Mouse (Mus musculus) forebrain, embryonic 16.5 days (tissue): Measurements from ENCODE around the gene 4921504E06Rik. TPM values are rescaled to one million over a fixed set of nuclear protein-coding genes. Genes with fewer than 3 reads are reported as not detected.

ENCODE experiments used
- ATAC-seq: fragments of 200-750 bp; cut with Nextera tagmentation; 2 replicates; pipeline ENCODE4 v1.8.0; 2017; ENCODE audit warnings: mild to moderate bottlenecking, moderate library complexity
- H3K27ac ChIP-seq: fragments of 300-500 bp; sonication (generic); 2 replicates; pipeline ENCODE4 v1.5.1; 2014; ENCODE audit warnings: low read length, control low read depth
- H3K27me3 ChIP-seq: fragments of 300-500 bp; sonication (generic); replicated peaks from 2 replicates; pipeline ENCODE4 v1.6.1; 2014; ENCODE audit warnings: low read length; ENCODE audit not compliant: control insufficient read depth, insufficient read depth
- H3K36me3 ChIP-seq: fragments of 300-500 bp; sonication (generic); 2 replicates; pipeline ENCODE4 v1.6.1; 2014; ENCODE audit not compliant: control insufficient read depth, insufficient read depth
- H3K4me1 ChIP-seq: fragments of 300-500 bp; sonication (generic); replicated peaks from 2 replicates; pipeline ENCODE4 v1.6.1; 2014; ENCODE audit warnings: low read length; ENCODE audit not compliant: control insufficient read depth, insufficient read depth
- H3K4me2 ChIP-seq: fragments of 300-500 bp; sonication (generic); 2 replicates; pipeline ENCODE4 v1.6.1; 2014; ENCODE audit warnings: mild to moderate bottlenecking, low read length, control low read depth
- H3K4me3 ChIP-seq: fragments of 300-500 bp; sonication (generic); replicated peaks from 2 replicates; pipeline ENCODE4 v1.5.1; 2014; ENCODE audit warnings: mild to moderate bottlenecking, low read length, control low read depth
- H3K9ac ChIP-seq: fragments of 300-500 bp; sonication (generic); replicated peaks from 2 replicates; pipeline ENCODE4 v1.6.1; 2014; ENCODE audit warnings: low read depth, low read length, control low read depth
- H3K9me3 ChIP-seq: fragments of 300-500 bp; sonication (generic); 2 replicates; pipeline ENCODE4 v1.6.1; 2016; ENCODE audit warnings: low read length; ENCODE audit not compliant: control insufficient read depth
- WGBS: fragments of 180-500 bp; shearing (Covaris S2); extraction: QIAGEN DNeasy Blood & Tissue Kit; methylation state at CpG from one replicate; pipeline ENCODE4 v1.1.7; 2014; 5-methylcytosine and 5-hydroxymethylcytosine counted together
- polyA plus RNA-seq: library from polyadenylated mRNA; unstranded; fragments of >200 nt; fragmentation: Nextera tagmentation; extraction: Ambion mirVana; gene quantifications from 2 replicates; pipeline ENCODE4 v1.2.1, GENCODE M21; 2015

Gene 4921504E06Rik
- polyA plus RNA-seq, 1 experiment from 2014 or later = not detected

GRCm38 (mm10) chr2:19444346-19444745 lies 109.4 kb downstream of the 4921504E06Rik start:
- no peak overlapping the region for H3K4me3 ChIP-seq
- 2% methylated on average over 9 of the region's 9 CpGs for WGBS
- no peak for ATAC-seq

DNA sequence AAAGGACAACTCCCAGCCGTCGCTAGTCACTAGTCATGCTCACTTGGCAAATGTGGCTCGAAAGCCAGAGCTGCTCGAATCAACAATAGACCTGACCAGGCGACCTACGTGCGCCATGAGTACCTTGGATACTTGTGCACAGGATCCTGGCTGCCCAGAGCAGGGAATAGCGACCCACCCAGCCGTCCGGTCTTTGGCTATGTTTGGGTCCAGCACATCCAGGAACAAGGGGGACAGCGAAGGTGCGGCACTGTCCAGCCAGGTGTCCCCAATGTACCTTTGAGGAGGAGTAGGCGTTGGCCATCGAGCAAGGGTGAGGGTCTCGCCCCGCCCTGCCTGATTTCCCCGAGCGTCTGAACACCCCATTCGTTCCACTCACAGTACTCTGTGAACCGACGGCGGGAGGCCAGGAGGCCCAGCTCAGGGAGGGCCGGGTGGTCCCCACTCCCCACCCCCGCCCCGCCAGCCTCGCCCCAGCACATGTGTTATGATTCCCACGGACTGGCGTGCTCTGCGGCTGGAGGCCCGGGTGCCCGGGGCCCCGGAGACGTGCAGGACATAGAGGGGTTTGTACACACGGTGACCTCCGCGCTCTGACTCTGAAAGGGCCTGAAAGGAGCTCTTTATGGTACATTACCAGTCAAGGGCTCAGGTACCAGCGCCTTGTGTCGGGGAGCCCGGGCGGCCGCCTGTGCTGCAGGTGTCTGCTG lies 121.9 kb downstream of the 4921504E06Rik start:
- Histone ChIP-seq H3K27me3 (peaks cover 62% of the 10 kb centered on the region), H3K9ac (no peak overlapping the region), H3K4me2 (no peak overlapping the region), H3K27ac (no peak overlapping the region), H3K4me3 (no peak overlapping the region), H3K4me1 (peaks cover 22% of the 10 kb centered on the region), H3K36me3 (no peaks in the 10 kb centered on the region), H3K9me3 (no peaks in the 10 kb centered on the region)
- WGBS = 2% methylated on average over 41 of the region's 41 CpGs
- ATAC-seq = peak; percentile 31

More at GRCm38 (mm10) chr2:19444346-19444745, 109.4 kb downstream of the 4921504E06Rik start:
- Histone ChIP-seq H3K27ac (no peak overlapping the region), H3K9me3 (no peaks in the 10 kb centered on the region), H3K9ac (no peak overlapping the region), H3K27me3 (peaks cover 80% of the 10 kb centered on the region), H3K4me1 (peaks cover 24% of the 10 kb centered on the region), H3K4me2 (no peak overlapping the region), H3K36me3 (no peaks in the 10 kb centered on the region)

DNA sequence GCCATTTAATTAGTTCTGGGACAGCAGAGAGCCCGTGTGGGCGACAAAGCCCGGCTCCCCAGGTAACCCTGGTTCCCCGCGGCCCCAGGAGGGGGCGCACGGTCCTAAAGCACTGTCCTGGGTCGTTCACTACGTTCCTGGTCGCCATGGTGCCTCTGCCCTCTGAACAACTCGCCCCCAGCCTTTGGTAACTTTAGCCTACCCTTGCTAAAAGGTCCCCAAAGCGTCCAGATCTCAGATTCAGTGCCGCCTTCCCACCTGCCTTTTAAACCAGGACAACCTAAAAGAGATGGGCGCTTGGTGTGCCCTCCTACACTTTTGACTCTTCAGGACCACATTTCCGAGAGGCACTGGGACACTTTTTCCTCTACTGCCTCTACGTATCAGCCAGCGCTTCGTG lies 122.5 kb downstream of the 4921504E06Rik start:
- Histone ChIP-seq H3K27me3 (peaks cover 66% of the 10 kb centered on the region), H3K36me3 (no peaks in the 10 kb centered on the region), H3K4me1 (peaks cover 22% of the 10 kb centered on the region), H3K4me2 (peak overlapping the region; percentile 50), H3K27ac (no peak overlapping the region), H3K9me3 (no peaks in the 10 kb centered on the region), H3K4me3 (peak overlapping the region; percentile 30), H3K9ac (no peak overlapping the region)
- peak; percentile 67 for ATAC-seq
- WGBS = under 1% methylated on average over 18 of the region's 18 CpGs

GRCm38 (mm10) chr2:19430746-19431145 lies 123.0 kb downstream of the 4921504E06Rik start:
- peak overlapping the region; percentile 50 for H3K4me2 ChIP-seq
- H3K27ac ChIP-seq = no peak overlapping the region
- no peaks in the 10 kb centered on the region for H3K9me3 ChIP-seq
- H3K9ac ChIP-seq = no peak overlapping the region
- H3K4me1 ChIP-seq = peaks cover 22% of the 10 kb centered on the region
- H3K4me3 ChIP-seq = peak overlapping the region; percentile 30
- peaks cover 64% of the 10 kb centered on the region for H3K27me3 ChIP-seq
- no peaks in the 10 kb centered on the region for H3K36me3 ChIP-seq
- peak; percentile 45 for ATAC-seq
- WGBS = under 1% methylated on average over 33 of the region's 33 CpGs

DNA sequence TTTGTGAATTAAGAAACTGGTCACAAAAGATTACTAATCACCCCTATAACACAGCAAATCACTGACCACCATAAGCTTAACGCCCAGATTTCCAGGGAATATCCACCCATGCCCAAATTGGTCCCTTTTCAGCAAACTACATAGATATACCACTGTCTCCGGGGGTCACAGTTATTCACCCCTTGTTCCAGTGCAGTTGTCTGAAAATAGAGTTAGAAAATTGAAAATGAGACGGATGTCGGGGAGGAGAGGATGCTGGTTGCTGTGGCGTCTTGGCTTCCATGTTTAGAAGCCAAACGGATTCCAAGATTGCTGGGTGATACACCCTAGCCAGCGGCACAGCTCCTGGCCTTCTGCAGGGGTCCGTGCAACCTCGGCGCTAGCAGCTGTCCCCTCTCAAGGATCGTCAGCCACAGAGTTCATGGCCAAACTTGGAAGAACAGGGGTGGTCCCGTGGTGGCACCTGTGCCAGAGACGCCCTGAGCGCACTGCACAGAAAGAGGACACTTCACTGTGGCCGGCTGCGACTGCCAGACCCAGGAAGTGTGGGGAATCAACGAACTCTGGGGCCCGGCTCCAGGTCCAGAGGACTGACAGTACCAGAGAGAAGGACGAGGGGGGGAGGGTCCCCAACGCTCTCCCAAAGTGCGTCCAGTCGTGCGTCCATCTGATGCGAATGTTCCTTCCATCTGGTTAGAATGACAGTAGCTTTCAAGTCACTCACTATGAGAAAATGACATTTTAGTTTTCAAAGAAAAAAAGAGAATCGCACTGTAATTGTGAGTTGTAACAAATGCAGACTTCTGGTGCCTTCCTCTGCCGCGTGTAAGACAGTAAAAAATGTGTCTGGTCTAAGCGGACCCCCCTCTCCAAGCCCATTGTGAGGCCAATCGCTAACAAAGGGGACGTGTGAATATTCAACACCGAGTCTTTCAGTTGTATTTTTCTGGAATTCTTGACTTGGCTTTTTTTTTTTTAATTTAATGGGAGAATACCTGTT lies 123.7 kb downstream of the 4921504E06Rik start:
- H3K9ac ChIP-seq = no peak overlapping the region
- H3K4me1 ChIP-seq = peaks cover 22% of the 10 kb centered on the region
- no peak overlapping the region for H3K27ac ChIP-seq
- H3K27me3 ChIP-seq = peaks cover 64% of the 10 kb centered on the region
- WGBS = 3% methylated on average over 31 of the region's 31 CpGs
- H3K36me3 ChIP-seq = no peaks in the 10 kb centered on the region
- H3K4me2 ChIP-seq = peak overlapping the region; percentile 50
- 0 out of 2 replicates have a peak, but pooled peaks have one; percentile 24 for ATAC-seq
- H3K9me3 ChIP-seq = no peaks in the 10 kb centered on the region
- peak overlapping the region; percentile 30 for H3K4me3 ChIP-seq

DNA sequence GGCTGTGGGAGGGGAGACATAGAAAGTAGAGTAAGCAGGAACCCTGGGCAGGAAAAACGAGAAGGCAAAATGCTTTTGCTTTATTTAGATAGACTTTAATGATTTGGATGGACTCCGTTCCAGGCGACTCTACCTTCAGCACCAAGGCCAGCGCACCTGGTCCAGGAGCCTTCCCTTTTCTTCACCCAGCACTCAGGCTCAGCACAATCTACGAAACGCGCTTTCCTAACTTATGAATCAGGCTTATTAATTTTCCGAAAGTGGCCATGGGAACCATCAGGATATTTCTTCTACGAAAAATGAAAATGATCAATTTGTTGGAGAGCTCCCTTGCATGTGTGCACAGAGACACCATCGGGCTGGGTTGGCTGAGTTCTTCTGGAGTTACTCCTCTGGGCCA lies 124.7 kb downstream of the 4921504E06Rik start:
- H3K4me3 ChIP-seq = no peak overlapping the region
- H3K27ac ChIP-seq = no peak overlapping the region
- peaks cover 22% of the 10 kb centered on the region for H3K4me1 ChIP-seq
- H3K27me3 ChIP-seq = peaks cover 61% of the 10 kb centered on the region
- H3K9ac ChIP-seq = no peak overlapping the region
- no peaks in the 10 kb centered on the region for H3K9me3 ChIP-seq
- H3K4me2 ChIP-seq = no peak overlapping the region
- ATAC-seq = no peak
- no peaks in the 10 kb centered on the region for H3K36me3 ChIP-seq
- WGBS = 3% methylated on average over 10 of the region's 10 CpGs

GRCm38 (mm10) chr2:19423086-19423485 lies 130.6 kb downstream of the 4921504E06Rik start:
- no peak overlapping the region for H3K4me3 ChIP-seq
- H3K4me2 ChIP-seq = no peak overlapping the region
- H3K27ac ChIP-seq = no peak overlapping the region
- H3K9ac ChIP-seq = no peak overlapping the region
- H3K9me3 ChIP-seq = no peaks in the 10 kb centered on the region
- no peaks in the 10 kb centered on the region for H3K4me1 ChIP-seq
- 49% methylated on average over 6 of the region's 6 CpGs for WGBS
- H3K36me3 ChIP-seq = no peaks in the 10 kb centered on the region
- H3K27me3 ChIP-seq = peaks cover 33% of the 10 kb centered on the region
- no peak for ATAC-seq

DNA sequence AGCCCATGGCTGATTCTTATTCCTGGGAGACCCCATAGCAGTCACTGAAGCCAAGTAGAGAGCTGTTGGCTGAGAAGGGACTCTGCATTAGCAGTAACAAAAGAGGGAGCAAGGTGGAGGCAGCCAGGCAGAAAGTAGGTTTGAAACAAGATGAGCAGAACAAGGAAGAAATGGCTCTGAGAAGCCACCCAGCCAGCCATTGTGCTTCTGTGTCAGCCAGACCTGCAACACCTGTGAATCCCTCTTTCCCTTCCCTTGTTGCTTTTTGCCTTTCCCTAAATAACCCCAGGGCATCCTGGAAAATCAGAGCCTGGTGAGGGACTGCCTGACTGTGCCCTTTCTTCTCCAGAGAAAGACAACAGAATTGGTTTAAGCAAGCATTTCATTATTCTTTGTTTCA lies 131.5 kb downstream of the 4921504E06Rik start:
- no peak for ATAC-seq
- no peaks in the 10 kb centered on the region for H3K4me1 ChIP-seq
- no peak overlapping the region for H3K9ac ChIP-seq
- peaks cover 31% of the 10 kb centered on the region for H3K27me3 ChIP-seq
- no peak overlapping the region for H3K4me2 ChIP-seq
- no peak overlapping the region for H3K27ac ChIP-seq
- no peak overlapping the region for H3K4me3 ChIP-seq
- H3K9me3 ChIP-seq = no peaks in the 10 kb centered on the region
- no peaks in the 10 kb centered on the region for H3K36me3 ChIP-seq

DNA sequence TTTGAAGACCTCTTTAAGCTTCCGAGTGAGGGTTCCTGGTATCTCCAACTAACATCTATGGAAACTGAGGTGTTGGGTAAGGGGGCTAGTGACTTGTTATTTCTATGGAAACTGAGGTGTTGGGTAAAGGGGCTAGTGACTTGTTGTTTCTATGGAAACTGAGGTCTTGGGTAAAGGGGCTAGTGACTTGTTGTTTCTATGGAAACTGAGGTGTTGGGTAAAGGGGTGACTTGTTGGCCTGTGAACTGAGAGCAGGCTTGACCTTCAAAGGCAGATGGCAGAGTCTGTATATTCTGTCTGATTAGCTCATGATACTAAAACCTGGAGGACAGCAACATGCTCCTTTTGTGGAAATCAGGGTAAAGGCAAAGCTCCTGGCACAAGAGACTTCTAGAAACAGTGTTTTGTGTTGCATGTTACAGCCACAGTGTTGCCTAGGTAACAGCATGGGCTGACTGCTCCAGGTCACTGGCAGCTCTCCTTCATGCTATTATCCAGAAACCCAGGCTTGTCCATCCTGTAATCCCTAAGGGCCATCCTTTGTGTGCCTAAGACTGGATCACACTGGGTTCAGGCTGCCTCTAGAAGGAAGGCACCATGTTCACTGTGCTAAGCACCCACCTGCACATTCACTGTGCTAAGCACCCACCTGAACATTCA lies 133.9 kb downstream of the 4921504E06Rik start:
- no peak overlapping the region for H3K27ac ChIP-seq
- no peaks in the 10 kb centered on the region for H3K4me1 ChIP-seq
- no peak overlapping the region for H3K4me3 ChIP-seq
- 74% methylated on average over 1 of the region's 1 CpGs for WGBS
- no peak overlapping the region for H3K9ac ChIP-seq
- no peaks in the 10 kb centered on the region for H3K36me3 ChIP-seq
- peak; percentile 29; the same call in 1 of the 2 replicates for ATAC-seq
- H3K9me3 ChIP-seq = no peaks in the 10 kb centered on the region
- no peak overlapping the region for H3K4me2 ChIP-seq
- H3K27me3 ChIP-seq = peaks cover 12% of the 10 kb centered on the region; the same call in 1 of the 2 replicates
